Mouse (Mus musculus) limb, embryonic 12.5 days (tissue): ENCODE measurements around the gene Nup133. TPM values are rescaled to one million over a fixed set of nuclear protein-coding genes. Genes with fewer than 3 reads are reported as not detected.

Experiments used
- ATAC-seq: fragments of 200-750 bp; cut with Nextera tagmentation; 2 replicates; pipeline ENCODE4 v1.8.0; 2017; ENCODE audit warnings: low read depth, moderate TSS enrichment; ENCODE audit not compliant: insufficient number of reproducible peaks, insufficient read depth, low FRiP score, low TSS enrichment
- H3K27ac ChIP-seq: fragments of 300-500 bp; sonication (generic); 2 replicates; pipeline ENCODE4 v1.5.1; 2016; ENCODE audit warnings: mild to moderate bottlenecking, moderate library complexity
- H3K27me3 ChIP-seq: fragments of 300-500 bp; sonication (generic); 2 replicates; pipeline ENCODE4 v1.6.1; 2016; ENCODE audit warnings: mild to moderate bottlenecking, moderate library complexity
- H3K36me3 ChIP-seq: fragments of 300-500 bp; sonication (generic); 2 replicates; pipeline ENCODE4 v1.6.1; 2016; ENCODE audit warnings: mild to moderate bottlenecking, moderate library complexity
- H3K4me1 ChIP-seq: fragments of 300-500 bp; sonication (generic); replicated peaks from 2 replicates; pipeline ENCODE4 v1.6.1; 2016
- H3K4me2 ChIP-seq: fragments of 300-500 bp; sonication (generic); 2 replicates; pipeline ENCODE4 v1.6.1; 2016; ENCODE audit warnings: mild to moderate bottlenecking, moderate library complexity
- H3K4me3 ChIP-seq: fragments of 300-500 bp; sonication (generic); replicated peaks from 2 replicates; pipeline ENCODE4 v1.5.1; 2016; ENCODE audit warnings: mild to moderate bottlenecking
- H3K9ac ChIP-seq: fragments of 300-500 bp; sonication (generic); replicated peaks from 2 replicates; pipeline ENCODE4 v1.6.1; 2016; ENCODE audit warnings: mild to moderate bottlenecking, moderate library complexity
- H3K9me3 ChIP-seq: fragments of 300-500 bp; sonication (generic); 2 replicates; pipeline ENCODE4 v1.6.1; 2016; ENCODE audit warnings: mild to moderate bottlenecking, moderate library complexity
- WGBS: fragments of 180-500 bp; shearing (Covaris S2); methylation state at CpG from one replicate; pipeline ENCODE4 v1.1.7; 2016; 5-methylcytosine and 5-hydroxymethylcytosine counted together
- polyA plus RNA-seq: library from polyadenylated mRNA; unstranded; fragments of >200 nt; fragmentation: Nextera tagmentation; extraction: Ambion mirVana; gene quantifications from 2 replicates; pipeline ENCODE4 v1.2.1, GENCODE M21; 2016

The Nup133 gene
- polyA plus RNA-seq, 1 experiment from 2014 or later = 56.4 TPM

DNA sequence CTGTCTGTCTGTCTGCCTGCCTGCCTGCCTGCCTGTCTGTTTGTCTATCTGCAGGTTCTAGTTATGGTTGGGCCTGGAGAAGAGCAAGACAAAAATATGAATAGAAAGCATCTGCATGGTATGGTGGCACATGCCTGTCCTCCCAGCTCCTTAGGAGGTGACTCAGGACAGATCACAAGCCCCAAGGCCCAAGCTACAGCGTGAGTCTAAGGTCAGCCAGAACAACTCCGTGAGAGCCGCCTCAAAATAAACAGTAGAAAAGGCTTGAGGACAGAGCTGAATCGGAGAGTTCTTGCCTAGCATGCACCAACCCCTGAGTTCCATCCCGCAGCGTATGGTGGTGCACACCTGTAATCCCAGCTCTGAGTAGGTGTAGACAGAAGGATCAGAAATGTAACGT lies 83.3 kb downstream of the Nup133 start:
- no peak for ATAC-seq
- Histone ChIP-seq H3K27ac (no peak overlapping the region), H3K36me3 (no peaks in the 10 kb centered on the region), H3K9ac (no peak overlapping the region), H3K27me3 (peaks cover 44% of the 10 kb centered on the region), H3K4me2 (no peak overlapping the region), H3K4me3 (no peak overlapping the region), H3K4me1 (no peaks in the 10 kb centered on the region), H3K9me3 (no peaks in the 10 kb centered on the region)
- WGBS = 80% methylated on average over 7 of the region's 7 CpGs

DNA sequence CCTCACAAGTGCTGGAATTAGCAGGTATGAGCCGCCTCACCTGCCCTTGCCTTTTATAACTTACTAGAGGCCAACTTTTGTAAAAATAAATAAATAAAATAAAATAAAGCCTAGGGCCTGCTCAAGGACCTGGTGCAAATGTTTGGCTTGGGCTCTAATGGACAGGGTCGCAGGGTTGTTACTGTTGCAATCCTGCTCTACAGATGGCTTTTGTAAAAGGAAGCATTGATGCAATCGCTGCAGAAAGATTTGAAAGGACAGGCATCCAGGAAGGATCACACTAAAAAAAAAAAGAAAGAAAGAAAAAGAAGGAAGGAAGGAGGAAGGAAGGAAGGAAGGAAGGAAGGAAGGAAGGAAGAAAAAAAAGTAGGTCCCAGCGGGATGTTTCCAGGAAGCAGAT lies 88.7 kb downstream of the Nup133 start:
- H3K4me2 ChIP-seq = peak overlapping the region; percentile 91
- ATAC-seq = no peak
- no peak overlapping the region for H3K27ac ChIP-seq
- peaks cover 48% of the 10 kb centered on the region for H3K27me3 ChIP-seq
- H3K36me3 ChIP-seq = no peaks in the 10 kb centered on the region
- 75% methylated on average over 4 of the region's 4 CpGs for WGBS
- H3K9me3 ChIP-seq = no peaks in the 10 kb centered on the region
- H3K4me3 ChIP-seq = peak overlapping the region; percentile 93
- H3K4me1 ChIP-seq = no peaks in the 10 kb centered on the region; the same call in 1 of the 2 replicates
- H3K9ac ChIP-seq = no peak overlapping the region

DNA sequence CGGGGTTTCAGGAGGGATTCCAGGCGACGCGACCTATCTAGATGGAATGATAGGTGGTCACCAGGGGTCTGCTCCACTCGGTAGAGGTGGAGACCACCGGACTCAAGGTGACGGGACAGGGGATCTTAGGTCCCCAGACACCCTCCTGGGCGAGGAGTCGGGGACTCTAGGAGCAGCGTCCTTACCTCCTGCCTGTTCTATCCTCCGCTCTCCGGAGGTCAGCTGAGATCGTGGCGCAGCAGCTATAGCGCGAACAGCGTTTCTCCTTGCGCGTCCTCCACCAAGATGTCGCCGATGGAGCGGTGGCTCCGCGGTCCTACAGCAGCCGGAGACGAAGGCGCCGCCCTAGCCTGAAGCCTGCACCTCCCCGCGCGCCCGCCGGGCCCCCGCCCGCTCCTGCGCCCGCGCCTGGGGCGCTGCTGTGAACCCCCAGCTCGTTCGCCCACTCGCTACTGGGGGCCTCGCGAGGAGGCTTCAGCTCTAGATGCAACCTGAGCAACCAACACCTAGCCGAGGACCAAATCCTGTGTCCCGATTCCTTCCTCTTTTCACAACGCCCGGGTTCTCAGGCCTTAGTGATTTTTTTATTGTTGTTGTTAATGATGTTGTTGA lies 89.3 kb downstream of the Nup133 start, which contains the start of gene Ccsap:
Gene Ccsap, minus strand, starts transcription at position 562 of the 612 bp plus-strand sequence.
- Histone ChIP-seq H3K4me3 (peak within 1 kb of the TSS; percentile 93), H3K36me3 (no peaks in the 10 kb centered on the region), H3K27ac (peak within 1 kb of the TSS; percentile 29; the same call in 1 of the 2 replicates), H3K9me3 (no peaks in the 10 kb centered on the region), H3K4me1 (no peaks in the 10 kb centered on the region; the same call in 1 of the 2 replicates), H3K4me2 (peak within 1 kb of the TSS; percentile 91), H3K27me3 (peaks cover 44% of the 10 kb centered on the region), H3K9ac (peak within 1 kb of the TSS; percentile 76)
- 2% methylated on average over 48 of the region's 48 CpGs for WGBS
- peak; percentile 80 for ATAC-seq

DNA sequence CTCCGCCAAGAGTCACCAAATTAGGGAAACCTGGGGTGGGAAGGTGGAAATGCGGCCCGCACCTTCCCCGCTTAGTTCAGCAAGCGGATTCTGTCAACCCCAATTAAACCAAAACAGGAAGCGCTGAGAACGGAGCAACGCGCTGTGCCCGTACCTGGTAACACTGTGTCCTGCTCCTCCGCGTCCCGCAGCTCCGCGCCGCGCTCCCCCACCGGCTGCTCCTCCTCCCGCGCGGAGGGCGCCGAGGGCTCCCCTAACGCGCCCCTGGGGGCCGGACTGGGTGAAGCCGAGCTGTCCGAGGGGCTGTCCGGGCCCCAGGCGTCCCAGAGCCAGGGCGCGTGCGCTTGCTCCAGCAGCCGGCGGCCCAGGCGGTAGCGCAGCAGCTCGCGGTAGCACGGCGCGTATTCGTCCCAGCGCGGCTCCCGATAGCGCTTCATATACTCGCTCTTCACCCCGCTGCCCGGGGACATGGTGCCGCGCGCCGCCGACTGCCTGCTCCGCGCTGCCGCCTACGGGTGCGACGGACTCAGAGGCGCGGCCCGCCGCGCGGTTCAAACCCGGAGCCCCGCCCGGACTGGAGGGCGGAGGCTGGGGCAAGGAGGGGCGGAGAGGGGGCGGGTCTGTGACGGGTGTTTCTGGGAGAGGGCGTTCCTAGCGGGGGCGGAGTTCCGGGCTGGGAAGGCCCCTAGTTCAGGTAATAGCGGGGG lies 90.0 kb downstream of the Nup133 start:
- peak overlapping the region; percentile 91 for H3K4me2 ChIP-seq
- H3K27ac ChIP-seq = peak overlapping the region; percentile 17; the same call in 1 of the 2 replicates
- no peaks in the 10 kb centered on the region; the same call in 1 of the 2 replicates for H3K4me1 ChIP-seq
- ATAC-seq = peak; percentile 92
- no peaks in the 10 kb centered on the region for H3K36me3 ChIP-seq
- H3K27me3 ChIP-seq = peaks cover 38% of the 10 kb centered on the region
- H3K4me3 ChIP-seq = peak overlapping the region; percentile 93
- H3K9ac ChIP-seq = peak overlapping the region; percentile 76
- under 1% methylated on average over 71 of the region's 79 CpGs for WGBS
- H3K9me3 ChIP-seq = no peaks in the 10 kb centered on the region

DNA sequence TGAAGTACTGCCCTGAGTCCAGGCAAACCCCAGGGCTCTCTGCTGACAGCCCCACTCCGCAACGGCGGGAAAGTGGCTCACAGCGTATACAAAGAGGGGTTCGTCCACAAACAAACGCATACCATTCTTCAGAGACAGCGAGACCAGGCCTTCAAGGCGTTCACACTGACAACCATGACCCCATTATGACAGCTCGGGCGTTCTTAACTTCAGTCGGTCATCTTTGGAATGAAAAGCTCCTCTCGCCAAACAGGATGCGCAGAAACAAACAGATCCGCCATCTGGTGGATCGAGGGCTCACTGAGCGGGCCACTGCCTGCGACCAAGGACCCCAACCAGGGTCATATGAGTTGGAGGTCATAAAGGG lies 90.5 kb downstream of the Nup133 start:
- H3K27ac ChIP-seq = no peak overlapping the region
- H3K4me1 ChIP-seq = no peaks in the 10 kb centered on the region; the same call in 1 of the 2 replicates
- no peaks in the 10 kb centered on the region for H3K9me3 ChIP-seq
- H3K9ac ChIP-seq = peak overlapping the region; percentile 76
- peaks cover 34% of the 10 kb centered on the region for H3K27me3 ChIP-seq
- peak overlapping the region; percentile 93 for H3K4me3 ChIP-seq
- under 1% methylated on average over 17 of the region's 17 CpGs for WGBS
- peak overlapping the region; percentile 91 for H3K4me2 ChIP-seq
- no peak for ATAC-seq
- H3K36me3 ChIP-seq = no peaks in the 10 kb centered on the region

DNA sequence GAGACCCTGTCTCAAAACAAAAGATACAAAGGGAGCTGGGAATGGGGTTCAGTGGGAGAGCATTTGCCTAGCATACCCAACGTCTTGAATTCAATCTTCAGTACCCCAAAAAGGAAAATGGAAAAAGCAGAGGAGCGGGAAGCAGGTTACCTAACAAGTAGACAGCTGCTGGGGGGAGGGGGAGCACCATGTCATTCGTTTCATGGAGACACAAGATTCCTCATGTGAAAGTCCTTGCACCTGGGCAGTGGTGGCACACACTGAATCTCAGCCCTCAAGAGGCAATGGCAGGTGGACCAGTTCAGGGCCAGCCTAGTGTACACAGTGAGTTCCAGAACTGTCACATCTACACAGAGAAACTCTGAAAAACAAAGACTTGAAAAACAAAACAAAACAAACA lies 91.7 kb downstream of the Nup133 start:
- ATAC-seq = no peak
- WGBS = 68% methylated on average over 3 of the region's 3 CpGs
- Histone ChIP-seq H3K36me3 (no peaks in the 10 kb centered on the region), H3K9ac (no peak overlapping the region), H3K27me3 (peaks cover 22% of the 10 kb centered on the region), H3K9me3 (no peaks in the 10 kb centered on the region), H3K4me2 (no peak overlapping the region), H3K27ac (no peak overlapping the region), H3K4me1 (no peaks in the 10 kb centered on the region; the same call in 1 of the 2 replicates), H3K4me3 (no peak overlapping the region)

DNA sequence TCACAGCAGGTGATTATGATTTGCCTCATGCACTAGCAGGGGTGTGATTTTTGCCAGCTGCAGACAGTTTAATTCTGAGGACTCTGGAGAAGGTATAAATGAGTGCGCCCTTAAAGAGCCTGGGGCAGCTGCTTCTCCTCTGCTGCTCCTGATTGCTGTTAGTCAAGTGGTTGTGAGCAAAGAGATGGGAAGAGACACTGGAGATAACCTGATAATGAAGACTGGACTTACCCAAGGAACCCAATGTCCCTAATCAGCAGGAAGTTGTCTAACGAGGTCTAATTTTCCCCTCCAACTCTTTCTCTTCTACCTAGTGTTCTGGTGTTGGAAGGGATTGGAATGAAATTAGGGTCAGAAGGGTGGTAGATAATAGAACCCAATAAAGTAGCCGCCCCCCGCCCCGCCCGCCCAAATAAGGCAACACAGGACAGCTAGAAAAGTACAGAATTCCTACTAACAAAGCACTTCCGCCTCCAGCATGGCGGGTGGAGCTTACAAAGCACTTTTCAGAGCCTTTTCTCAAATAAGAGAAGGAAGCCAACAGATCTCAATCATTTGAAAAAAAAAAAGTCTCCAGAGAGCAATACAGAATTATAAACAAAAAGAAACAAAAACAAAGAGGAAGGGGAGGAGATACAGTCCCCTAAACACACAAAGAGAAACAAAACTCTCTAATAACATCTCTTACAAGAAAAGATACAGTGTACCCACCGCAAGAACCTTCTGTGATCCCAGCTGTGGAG lies 94.2 kb downstream of the Nup133 start:
- Histone ChIP-seq H3K9ac (no peak overlapping the region), H3K4me3 (no peak overlapping the region), H3K27ac (no peak overlapping the region), H3K4me1 (no peaks in the 10 kb centered on the region; the same call in 1 of the 2 replicates), H3K27me3 (no peaks in the 10 kb centered on the region), H3K9me3 (no peaks in the 10 kb centered on the region), H3K4me2 (no peak overlapping the region), H3K36me3 (no peaks in the 10 kb centered on the region)
- no peak for ATAC-seq
- WGBS = 89% methylated on average over 9 of the region's 9 CpGs

DNA sequence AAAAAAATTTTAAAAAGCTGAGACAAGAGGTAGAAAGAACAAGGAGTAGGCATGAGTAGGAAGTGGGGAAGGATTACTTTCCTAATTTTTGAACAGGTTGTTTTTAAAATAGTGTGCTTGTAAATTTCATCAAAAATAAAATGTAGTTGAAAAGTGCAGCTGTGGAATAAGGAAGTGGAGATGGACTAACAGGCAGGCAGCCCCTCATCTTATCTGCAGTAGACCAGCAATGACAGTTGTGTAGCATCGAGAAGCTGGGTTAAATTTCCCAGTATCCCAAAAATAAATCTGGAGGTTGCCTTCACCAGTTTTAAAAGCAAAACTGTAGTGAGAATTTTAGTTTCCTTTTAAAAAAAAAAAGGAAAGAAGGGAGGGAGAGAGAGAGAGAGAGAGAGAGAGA lies 94.8 kb downstream of the Nup133 start:
- Histone ChIP-seq H3K36me3 (no peaks in the 10 kb centered on the region), H3K9me3 (no peaks in the 10 kb centered on the region), H3K4me1 (no peaks in the 10 kb centered on the region; the same call in 1 of the 2 replicates), H3K4me3 (no peak overlapping the region), H3K9ac (no peak overlapping the region), H3K27me3 (no peaks in the 10 kb centered on the region), H3K4me2 (no peak overlapping the region), H3K27ac (no peak overlapping the region)
- ATAC-seq = no peak
- 94% methylated on average over 1 of the region's 1 CpGs for WGBS

DNA sequence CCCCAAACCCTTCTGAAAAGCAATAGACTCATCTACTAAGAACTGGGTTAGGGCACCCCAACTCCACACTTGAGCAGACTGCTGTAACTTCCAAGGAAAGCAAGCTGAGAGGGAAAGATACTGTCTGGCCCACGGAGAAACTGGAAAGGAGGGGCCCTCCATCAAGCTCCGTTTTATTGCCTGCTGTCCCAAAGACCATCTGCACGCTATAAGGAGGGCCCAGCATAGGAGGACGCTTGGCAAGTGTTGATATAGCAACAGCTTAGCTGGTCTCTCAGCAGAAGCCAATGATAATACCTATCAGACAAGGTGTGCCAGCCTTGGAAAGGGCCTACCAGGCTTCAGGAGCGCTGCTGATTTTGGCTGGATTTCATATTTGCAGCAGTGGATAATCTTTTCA lies 97.5 kb downstream of the Nup133 start:
- Histone ChIP-seq H3K9ac (no peak overlapping the region), H3K27ac (no peak overlapping the region), H3K36me3 (no peaks in the 10 kb centered on the region), H3K4me1 (no peaks in the 10 kb centered on the region), H3K4me3 (no peak overlapping the region), H3K4me2 (no peak overlapping the region), H3K9me3 (no peaks in the 10 kb centered on the region), H3K27me3 (no peaks in the 10 kb centered on the region)
- ATAC-seq = no peak
- WGBS = 47% methylated on average over 5 of the region's 5 CpGs

DNA sequence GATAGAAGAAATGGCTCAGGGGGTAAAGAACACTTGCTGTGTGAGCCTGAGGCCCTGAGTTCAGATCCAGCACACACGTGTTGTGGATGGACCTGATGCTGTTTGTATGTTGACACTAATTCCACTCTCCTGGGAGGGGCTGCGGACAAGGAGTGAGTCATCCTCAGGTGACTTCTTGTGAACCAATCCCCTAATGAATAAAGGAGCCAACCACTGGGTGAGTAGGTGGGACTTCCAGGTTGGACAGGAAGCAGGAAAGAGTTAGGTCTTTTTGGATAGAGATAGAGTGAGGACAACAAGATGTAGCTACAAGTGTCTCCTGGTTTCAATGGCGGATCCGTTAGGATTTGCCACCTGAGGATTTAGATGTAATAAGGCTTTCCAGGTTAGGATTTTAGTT lies 99.7 kb downstream of the Nup133 start:
- H3K4me1 ChIP-seq = no peaks in the 10 kb centered on the region
- 81% methylated on average over 4 of the region's 4 CpGs for whole genome bisulfite sequencing
- peaks cover 2% of the 10 kb centered on the region; the same call in 1 of the 2 replicates for H3K36me3 ChIP-seq
- no peak for ATAC-seq
- H3K4me2 ChIP-seq = no peak overlapping the region
- no peaks in the 10 kb centered on the region for H3K9me3 ChIP-seq
- H3K27ac ChIP-seq = no peak overlapping the region
- no peak overlapping the region for H3K9ac ChIP-seq
- no peak overlapping the region for H3K4me3 ChIP-seq
- no peaks in the 10 kb centered on the region for H3K27me3 ChIP-seq

DNA sequence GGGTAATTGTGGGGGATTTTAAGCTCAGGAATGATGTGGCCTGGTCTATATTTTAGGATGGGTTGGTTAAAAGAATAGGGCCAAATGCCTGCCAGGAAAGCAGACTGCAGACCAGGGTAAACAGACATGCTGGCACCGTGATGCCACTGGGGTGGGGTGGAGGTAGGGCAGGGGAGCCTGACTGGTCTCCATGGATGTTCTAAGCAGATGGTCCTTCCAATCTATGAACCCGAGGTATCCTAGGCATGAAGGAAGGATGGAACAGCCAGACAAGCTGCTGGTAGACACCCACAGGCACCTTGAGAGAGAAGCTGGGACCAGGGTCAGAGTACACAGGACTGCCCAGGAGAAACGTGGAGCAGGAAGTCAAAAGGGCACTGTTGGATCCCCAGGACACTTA lies 101.5 kb downstream of the Nup133 start:
- peaks cover 3% of the 10 kb centered on the region; the same call in 1 of the 2 replicates for H3K36me3 ChIP-seq
- H3K27me3 ChIP-seq = no peaks in the 10 kb centered on the region
- no peak overlapping the region for H3K9ac ChIP-seq
- ATAC-seq = no peak
- no peaks in the 10 kb centered on the region for H3K9me3 ChIP-seq
- 67% methylated on average over 3 of the region's 3 CpGs for WGBS
- H3K4me2 ChIP-seq = no peak overlapping the region
- no peak overlapping the region for H3K27ac ChIP-seq
- H3K4me1 ChIP-seq = no peaks in the 10 kb centered on the region
- H3K4me3 ChIP-seq = no peak overlapping the region
